Mouse (Mus musculus) forebrain, embryonic 12.5 days (tissue): ENCODE results near the gene Lmx1a. TPM values are rescaled to one million over a fixed set of nuclear protein-coding genes. Genes with fewer than 3 reads are reported as not detected.
A peak's percentile ranks its signal among the peaks of the same experiment; 100 is the strongest.

Experiments
- ATAC-seq: fragments of 200-750 bp; cut with Nextera tagmentation; 2 replicates; pipeline ENCODE4 v1.8.0; 2017; ENCODE audit warnings: moderate TSS enrichment; ENCODE audit not compliant: low FRiP score
- H3K27ac ChIP-seq: fragments of 300-500 bp; sonication (generic); 2 replicates; pipeline ENCODE4 v1.5.1; 2016; ENCODE audit warnings: mild to moderate bottlenecking
- H3K27me3 ChIP-seq: fragments of 300-500 bp; sonication (generic); 2 replicates; pipeline ENCODE4 v1.6.1; 2016; ENCODE audit warnings: mild to moderate bottlenecking
- H3K36me3 ChIP-seq: fragments of 300-500 bp; sonication (generic); replicated peaks from 2 replicates; pipeline ENCODE4 v1.6.1; 2016; ENCODE audit warnings: mild to moderate bottlenecking
- H3K4me1 ChIP-seq: fragments of 300-500 bp; sonication (generic); 2 replicates; pipeline ENCODE4 v1.6.1; 2016
- H3K4me2 ChIP-seq: fragments of 300-500 bp; sonication (generic); 2 replicates; pipeline ENCODE4 v1.6.1; 2016; ENCODE audit warnings: mild to moderate bottlenecking, moderate library complexity
- H3K4me3 ChIP-seq: fragments of 300-500 bp; sonication (generic); replicated peaks from 2 replicates; pipeline ENCODE4 v1.5.1; 2016; ENCODE audit warnings: mild to moderate bottlenecking
- H3K9ac ChIP-seq: fragments of 300-500 bp; sonication (generic); 2 replicates; pipeline ENCODE4 v1.6.1; 2016; ENCODE audit warnings: mild to moderate bottlenecking
- H3K9me3 ChIP-seq: fragments of 300-500 bp; sonication (generic); 2 replicates; pipeline ENCODE4 v1.6.1; 2016
- WGBS: fragments of 180-500 bp; shearing (Covaris S2); methylation state at CpG from one replicate; pipeline ENCODE4 v1.1.7; 2016; 5-methylcytosine and 5-hydroxymethylcytosine counted together
- polyA plus RNA-seq: library from polyadenylated mRNA; unstranded; fragments of >200 nt; fragmentation: Nextera tagmentation; extraction: Ambion mirVana; gene quantifications from 2 replicates; pipeline ENCODE4 v1.2.1, GENCODE M21; 2016

The Lmx1a gene
- polyA plus RNA-seq, 1 experiment from 2014 or later, result 7.0 TPM

- ATAC-seq, result no peak
- no peaks in the 10 kb centered on the region for H3K9me3 ChIP-seq
- peaks cover 27% of the 10 kb centered on the region for H3K4me1 ChIP-seq
- H3K36me3 ChIP-seq, result no peaks in the 10 kb centered on the region
- H3K27me3 ChIP-seq, result peaks cover 66% of the 10 kb centered on the region
- H3K4me3 ChIP-seq, result no peak overlapping the region
- H3K9ac ChIP-seq, result no peak overlapping the region
- no peak overlapping the region; the same call in 1 of the 2 replicates for H3K27ac ChIP-seq
- H3K4me2 ChIP-seq, result no peak overlapping the region
- 91% methylated on average over 10 of the region's 10 CpGs for whole genome bisulfite sequencing
These were observed 71.3 kb downstream of the Lmx1a start for GRCm38 (mm10) chr1:167760307-167760706.

GRCm38 (mm10) chr1:167761785-167762223, 72.8 kb downstream of the Lmx1a start:
- H3K9ac ChIP-seq, result no peak overlapping the region
- ATAC-seq, result peak; percentile 42; the same call in 1 of the 2 replicates

GRCm38 (mm10) chr1:167766619-167767018, 77.6 kb downstream of the Lmx1a start:
- no peak for ATAC-seq
- Histone ChIP-seq H3K9ac (no peak overlapping the region), H3K36me3 (no peaks in the 10 kb centered on the region), H3K27me3 (peaks cover 20% of the 10 kb centered on the region), H3K27ac (no peak overlapping the region), H3K4me1 (peaks cover 10% of the 10 kb centered on the region), H3K4me3 (no peak overlapping the region), H3K4me2 (no peak overlapping the region), H3K9me3 (no peaks in the 10 kb centered on the region)
- WGBS, result 84% methylated on average over 4 of the region's 4 CpGs

More at GRCm38 (mm10) chr1:167761785-167762223, 72.8 kb downstream of the Lmx1a start:
- peaks cover 27% of the 10 kb centered on the region for H3K4me1 ChIP-seq
- no peak overlapping the region for H3K4me3 ChIP-seq
- no peaks in the 10 kb centered on the region for H3K36me3 ChIP-seq
- H3K4me2 ChIP-seq, result peak overlapping the region; percentile 26
- H3K27me3 ChIP-seq, result peaks cover 59% of the 10 kb centered on the region
- H3K9me3 ChIP-seq, result no peaks in the 10 kb centered on the region
- WGBS, result 4% methylated on average over 13 of the region's 13 CpGs
- H3K27ac ChIP-seq, result peak overlapping the region; percentile 46; the same call in 1 of the 2 replicates

- Histone ChIP-seq H3K27ac (no peak overlapping the region), H3K9ac (no peak overlapping the region), H3K4me1 (no peaks in the 10 kb centered on the region), H3K9me3 (no peaks in the 10 kb centered on the region), H3K27me3 (no peaks in the 10 kb centered on the region), H3K36me3 (no peaks in the 10 kb centered on the region), H3K4me2 (no peak overlapping the region), H3K4me3 (no peak overlapping the region)
- no peak for ATAC-seq
- whole genome bisulfite sequencing, result 84% methylated on average over 7 of the region's 7 CpGs
These were observed 81.4 kb downstream of the Lmx1a start for GRCm38 (mm10) chr1:167770457-167770856.

- WGBS, result 86% methylated on average over 4 of the region's 5 CpGs
- ATAC-seq, result no peak
- no peaks in the 10 kb centered on the region for H3K36me3 ChIP-seq
- no peak overlapping the region for H3K4me2 ChIP-seq
- peaks cover 7% of the 10 kb centered on the region for H3K4me1 ChIP-seq
- H3K4me3 ChIP-seq, result no peak overlapping the region
- H3K9me3 ChIP-seq, result no peaks in the 10 kb centered on the region
- no peak overlapping the region for H3K27ac ChIP-seq
- no peak overlapping the region for H3K9ac ChIP-seq
- H3K27me3 ChIP-seq, result no peaks in the 10 kb centered on the region
These were observed 90.9 kb downstream of the Lmx1a start for GRCm38 (mm10) chr1:167779766-167780488.

- H3K27ac ChIP-seq, result no peak overlapping the region
- H3K4me1 ChIP-seq, result peaks cover 7% of the 10 kb centered on the region
- no peak overlapping the region for H3K4me3 ChIP-seq
- H3K27me3 ChIP-seq, result no peaks in the 10 kb centered on the region
- no peaks in the 10 kb centered on the region for H3K9me3 ChIP-seq
- H3K36me3 ChIP-seq, result no peaks in the 10 kb centered on the region
- no peak overlapping the region for H3K4me2 ChIP-seq
- ATAC-seq, result no peak
- 40% methylated on average over 10 of the region's 10 CpGs for WGBS
- H3K9ac ChIP-seq, result no peak overlapping the region
These were observed 92.9 kb downstream of the Lmx1a start for GRCm38 (mm10) chr1:167781787-167782484.

GRCm38 (mm10) chr1:167784067-167784466, 95.0 kb downstream of the Lmx1a start:
- no peak overlapping the region for H3K9ac ChIP-seq
- no peak overlapping the region for H3K27ac ChIP-seq
- peaks cover 10% of the 10 kb centered on the region for H3K4me1 ChIP-seq
- no peaks in the 10 kb centered on the region for H3K27me3 ChIP-seq
- ATAC-seq, result no peak
- H3K4me3 ChIP-seq, result no peak overlapping the region
- WGBS, result 93% methylated on average over 2 of the region's 2 CpGs
- H3K36me3 ChIP-seq, result no peaks in the 10 kb centered on the region
- H3K4me2 ChIP-seq, result no peak overlapping the region
- no peaks in the 10 kb centered on the region for H3K9me3 ChIP-seq

- no peak for ATAC-seq
- H3K36me3 ChIP-seq, result no peaks in the 10 kb centered on the region
- peaks cover 10% of the 10 kb centered on the region; the same call in 1 of the 2 replicates for H3K27me3 ChIP-seq
- no peak overlapping the region for H3K27ac ChIP-seq
- 0 out of 2 replicates have a peak, but pooled peaks cover 5% of the 10 kb centered on the region for H3K4me1 ChIP-seq
- H3K4me2 ChIP-seq, result no peak overlapping the region
- no peak overlapping the region for H3K9ac ChIP-seq
- H3K4me3 ChIP-seq, result no peak overlapping the region
- no peaks in the 10 kb centered on the region for H3K9me3 ChIP-seq
- WGBS, result 71% methylated on average over 12 of the region's 12 CpGs
These were observed 99.8 kb downstream of the Lmx1a start for GRCm38 (mm10) chr1:167788684-167789413.

GRCm38 (mm10) chr1:167789448-167789847, 100.4 kb downstream of the Lmx1a start:
- peaks cover 10% of the 10 kb centered on the region; the same call in 1 of the 2 replicates for H3K27me3 ChIP-seq
- H3K4me1 ChIP-seq, result 0 out of 2 replicates have a peak, but pooled peaks cover 5% of the 10 kb centered on the region
- H3K9me3 ChIP-seq, result no peaks in the 10 kb centered on the region
- no peak overlapping the region for H3K4me3 ChIP-seq
- no peaks in the 10 kb centered on the region for H3K36me3 ChIP-seq
- no peak overlapping the region for H3K9ac ChIP-seq
- 75% methylated on average over 8 of the region's 8 CpGs for WGBS
- no peak overlapping the region for H3K4me2 ChIP-seq
- H3K27ac ChIP-seq, result no peak overlapping the region
- 0 out of 2 replicates have a peak, but pooled peaks have one; percentile 39 for ATAC-seq

- WGBS, result 78% methylated on average over 3 of the region's 3 CpGs
- no peak overlapping the region for H3K4me2 ChIP-seq
- ATAC-seq, result no peak
These were observed 101.7 kb downstream of the Lmx1a start for GRCm38 (mm10) chr1:167790688-167791087.

GRCm38 (mm10) chr1:167791221-167791620, 102.2 kb downstream of the Lmx1a start:
- Histone ChIP-seq H3K36me3 (no peaks in the 10 kb centered on the region), H3K4me3 (no peak overlapping the region), H3K4me2 (no peak overlapping the region), H3K9me3 (no peaks in the 10 kb centered on the region), H3K9ac (no peak overlapping the region), H3K27me3 (peaks cover 10% of the 10 kb centered on the region; the same call in 1 of the 2 replicates), H3K27ac (no peak overlapping the region), H3K4me1 (0 out of 2 replicates have a peak, but pooled peaks cover 5% of the 10 kb centered on the region)
- no peak for ATAC-seq
- 80% methylated on average over 11 of the region's 11 CpGs for whole genome bisulfite sequencing

More at GRCm38 (mm10) chr1:167790688-167791087, 101.7 kb downstream of the Lmx1a start:
- no peak overlapping the region for H3K9ac ChIP-seq
- no peak overlapping the region for H3K4me3 ChIP-seq
- peaks cover 10% of the 10 kb centered on the region; the same call in 1 of the 2 replicates for H3K27me3 ChIP-seq
- H3K36me3 ChIP-seq, result no peaks in the 10 kb centered on the region
- H3K27ac ChIP-seq, result no peak overlapping the region
- no peaks in the 10 kb centered on the region for H3K9me3 ChIP-seq
- 0 out of 2 replicates have a peak, but pooled peaks cover 5% of the 10 kb centered on the region for H3K4me1 ChIP-seq

GRCm38 (mm10) chr1:167801923-167802322, 112.9 kb downstream of the Lmx1a start:
- H3K9me3 ChIP-seq, result no peaks in the 10 kb centered on the region
- peaks cover 44% of the 10 kb centered on the region for H3K4me1 ChIP-seq
- peaks cover 41% of the 10 kb centered on the region for H3K27me3 ChIP-seq
- no peak overlapping the region for H3K4me3 ChIP-seq
- no peaks in the 10 kb centered on the region for H3K36me3 ChIP-seq
- H3K9ac ChIP-seq, result no peak overlapping the region
- 28% methylated on average over 4 of the region's 4 CpGs for WGBS
- peak overlapping the region; percentile 75 for H3K4me2 ChIP-seq
- H3K27ac ChIP-seq, result peak overlapping the region; percentile 95
- peak; percentile 14; the same call in 1 of the 2 replicates for ATAC-seq
